Mouse (Mus musculus) activated CD4-positive, CD25-positive, alpha-beta regulatory T cell, adult 4 months (primary cell): ENCODE results near the gene Bcl2a1b. TPM values are rescaled to one million over a fixed set of nuclear protein-coding genes. Genes with fewer than 3 reads are reported as not detected.

Source experiments
- ATAC-seq: one replicate; pipeline ENCODE4 v1.8.0; 2017
- polyA plus RNA-seq, 2 experiments: library from polyadenylated mRNA; unstranded; fragments of 100-300 nt; shearing (Covaris generic); gene quantifications; one replicate each; pipeline ENCODE4 v1.2.1; 2017

The Bcl2a1b gene
- polyA plus RNA-seq, 2 experiments from 2014 or later = 267 to 340 TPM

GRCm38 (mm10) chr9:89253400-89253799 is 54.4 kb downstream of the Bcl2a1b start:
- ATAC-seq = no peak

- ATAC-seq = no peak
Observed at GRCm38 (mm10) chr9:89256556-89257335, 57.7 kb downstream of the Bcl2a1b start.

Other genes with a start within 250 kb of the Bcl2a1b start
- under 1 TPM in 1 of 2 experiments, not detected in 1; 0.46 TPM for gene Bcl2a1a, start 242.3 kb upstream of the Bcl2a1b start, polyA plus RNA-seq
- gene Trim43b, start 106.4 kb upstream of the Bcl2a1b start, polyA plus RNA-seq = under 1 TPM in 1 of 2 experiments, not detected in 1; 0.29 TPM
- gene Gm29094, start 170 bp downstream of the Bcl2a1b start, polyA plus RNA-seq = 10 to 100 TPM in 1 of 2 experiments, 1 to 10 TPM in 1; 1.7 to 35.6 TPM
- gene Mthfs, start 11.5 kb downstream of the Bcl2a1b start, polyA plus RNA-seq = 10 to 100 TPM; 86.2 to 93.4 TPM